Mouse (Mus musculus) hindbrain, embryonic 11.5 days (tissue): Measurements from ENCODE around the gene Gm3752. TPM values are rescaled to one million over a fixed set of nuclear protein-coding genes. Genes with fewer than 3 reads are reported as not detected.
"Not testable (repeated sequence)": the region's sequence is repeated elsewhere in the genome, so short reads cannot be mapped to it uniquely, and the experiment has no call there.

Experiments used
- ATAC-seq: fragments of 200-750 bp; cut with Nextera tagmentation; 2 replicates; pipeline ENCODE4 v1.8.0; 2017; ENCODE audit warnings: mild to moderate bottlenecking, moderate TSS enrichment, moderate library complexity; ENCODE audit not compliant: low FRiP score
- DNase-seq: peaks from one replicate; pipeline ENCODE4 v3.0.0-alpha.2; 2015; ENCODE audit warnings: low spot score
- H3K27ac ChIP-seq: fragments of 300-500 bp; sonication (generic); 2 replicates; pipeline ENCODE4 v1.5.1; 2014; ENCODE audit warnings: mild to moderate bottlenecking, low read depth, low read length
- H3K27me3 ChIP-seq: fragments of 300-500 bp; sonication (generic); 2 replicates; pipeline ENCODE4 v1.6.1; 2014; ENCODE audit warnings: mild to moderate bottlenecking, low read length, moderate library complexity, mixed read lengths; ENCODE audit not compliant: control insufficient read depth, insufficient read depth
- H3K36me3 ChIP-seq: fragments of 300-500 bp; sonication (generic); 2 replicates; pipeline ENCODE4 v1.6.1; 2014; ENCODE audit warnings: mild to moderate bottlenecking, low read length, moderate library complexity, mixed read lengths; ENCODE audit not compliant: control insufficient read depth, insufficient read depth
- H3K4me1 ChIP-seq: fragments of 300-500 bp; sonication (generic); replicated peaks from 2 replicates; pipeline ENCODE4 v1.6.1; 2014; ENCODE audit warnings: low read length, mixed read lengths; ENCODE audit not compliant: control insufficient read depth, insufficient read depth
- H3K4me2 ChIP-seq: fragments of 300-500 bp; sonication (generic); replicated peaks from 2 replicates; pipeline ENCODE4 v1.6.1; 2014; ENCODE audit warnings: mild to moderate bottlenecking, low read depth, low read length
- H3K4me3 ChIP-seq: fragments of 300-500 bp; sonication (generic); 2 replicates; pipeline ENCODE4 v1.5.1; 2014; ENCODE audit warnings: low read depth, low read length
- H3K9ac ChIP-seq: fragments of 300-500 bp; sonication (generic); 2 replicates; pipeline ENCODE4 v1.6.1; 2014; ENCODE audit warnings: low read depth, low read length
- H3K9me3 ChIP-seq: fragments of 300-500 bp; sonication (generic); 2 replicates; pipeline ENCODE4 v1.6.1; 2016; ENCODE audit warnings: low read length; ENCODE audit not compliant: control insufficient read depth
- WGBS: fragments of 180-500 bp; shearing (Covaris S2); extraction: QIAGEN DNeasy Blood & Tissue Kit; methylation state at CpG from one replicate; pipeline ENCODE4 v1.1.7; 2014; 5-methylcytosine and 5-hydroxymethylcytosine counted together
- polyA plus RNA-seq: library from polyadenylated mRNA; unstranded; fragments of >200 nt; fragmentation: Nextera tagmentation; extraction: Ambion mirVana; gene quantifications from 2 replicates; pipeline ENCODE4 v1.2.1, GENCODE M21; 2014

The Gm3752 gene
- polyA plus RNA-seq, result 3.3 TPM in 2 replicates

DNA sequence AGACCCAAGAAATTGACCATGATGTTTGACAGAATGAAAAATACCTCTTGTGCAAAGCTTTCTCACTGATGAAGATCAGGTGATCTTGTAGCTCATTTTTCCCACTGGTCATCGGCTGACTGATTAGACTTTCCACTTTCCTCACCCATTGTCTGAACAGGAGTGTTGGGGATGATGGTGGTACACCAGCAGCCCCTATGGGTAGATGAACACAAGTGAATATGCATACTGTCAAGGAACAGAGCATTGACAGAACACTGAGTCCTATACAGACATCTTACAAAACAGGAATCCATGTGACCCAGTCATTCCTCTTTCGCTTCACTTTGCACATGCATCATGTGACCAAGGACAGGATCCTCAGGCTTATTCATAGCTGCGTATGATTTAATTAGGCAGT lies at the start of gene Gm3752:
Gm3752 (minus strand) TSS at position 101 of the 400 bp plus-strand sequence.
- H3K27me3 ChIP-seq, DNase-seq, H3K27ac ChIP-seq, H3K4me1 ChIP-seq, H3K9me3 ChIP-seq, H3K4me3 ChIP-seq, H3K36me3 ChIP-seq, H3K9ac ChIP-seq, H3K4me2 ChIP-seq, ATAC-seq: not testable (repeated sequence)
- whole genome bisulfite sequencing, result 100% methylated on average over 1 of the region's 3 CpGs

GRCm38 (mm10) chr14:7488731-7489130 lies 5.2 kb upstream of the Gm3752 start:
- not testable (repeated sequence) for ATAC-seq, H3K9ac ChIP-seq, H3K4me1 ChIP-seq, H3K36me3 ChIP-seq, H3K27ac ChIP-seq, H3K9me3 ChIP-seq, H3K27me3 ChIP-seq
- peak overlapping the region; percentile 28 for H3K4me3 ChIP-seq
- 0% methylated on average over 12 of the region's 18 CpGs for WGBS
- H3K4me2 ChIP-seq, result peak overlapping the region; percentile 38
- peak; percentile 11 for DNase-seq

DNA sequence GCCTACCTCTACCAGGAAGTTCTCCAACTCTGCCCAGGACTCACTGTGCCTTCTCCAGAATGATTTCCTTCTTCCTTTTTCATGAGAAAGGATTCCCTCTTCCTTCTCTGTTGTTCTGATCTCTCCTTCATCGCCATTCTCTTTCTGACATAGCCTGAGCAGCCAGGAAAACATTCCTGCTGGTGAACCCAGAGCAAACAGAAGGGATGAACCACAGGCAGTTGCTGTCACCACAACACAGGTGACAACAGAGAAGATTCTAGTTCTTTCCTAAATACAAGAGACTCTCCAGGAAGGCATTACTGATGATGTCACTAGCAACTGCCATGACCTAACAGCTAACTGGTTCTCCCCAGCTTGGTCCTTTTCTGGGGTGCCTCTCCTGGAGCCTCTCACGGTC lies 32.7 kb downstream of the Gm3752 start, which contains the start of gene Gm3755:
Gm3755 (minus strand) TSS at position 101 of the 400 bp plus-strand sequence.
- H3K4me3 ChIP-seq, H3K9me3 ChIP-seq, H3K4me2 ChIP-seq, DNase-seq, H3K27me3 ChIP-seq, ATAC-seq, H3K9ac ChIP-seq, H3K36me3 ChIP-seq, H3K4me1 ChIP-seq, H3K27ac ChIP-seq: not testable (repeated sequence)
- no CpG with 5 or more reads among the region's 2 CpGs for WGBS

GRCm38 (mm10) chr14:7422496-7422895 lies 61.1 kb downstream of the Gm3752 start:
- not testable (repeated sequence) for H3K27ac ChIP-seq, H3K9ac ChIP-seq, H3K27me3 ChIP-seq, DNase-seq, H3K36me3 ChIP-seq, H3K4me1 ChIP-seq, H3K4me3 ChIP-seq, ATAC-seq, H3K4me2 ChIP-seq, H3K9me3 ChIP-seq
- WGBS, result 80% methylated on average over 2 of the region's 2 CpGs

Other genes with a start within 250 kb of the Gm3752 start
- not detected in 2 replicates for gene Gm3727, start 219.0 kb downstream of the Gm3752 start, polyA plus RNA-seq
- gene Gm3739, start 168.7 kb downstream of the Gm3752 start, polyA plus RNA-seq, result 2.0 and 2.1 TPM in 2 replicates
- not detected in 2 replicates for gene Gm5797, start 151.4 kb downstream of the Gm3752 start, polyA plus RNA-seq
- not detected in 2 replicates for gene Gm8374, start 118.6 kb downstream of the Gm3752 start, polyA plus RNA-seq
- not detected in 2 replicates for gene Gm3755, start 32.8 kb downstream of the Gm3752 start, polyA plus RNA-seq
- gene Gm3558, start 84.8 kb upstream of the Gm3752 start, polyA plus RNA-seq, result 0.63 and 1.7 TPM in 2 replicates
- gene Gm10338, start 111.8 kb upstream of the Gm3752 start, polyA plus RNA-seq, result not detected in 2 replicates
- not detected in 2 replicates for gene Gm10128, start 160.2 kb upstream of the Gm3752 start, polyA plus RNA-seq